Mouse (Mus musculus): ENCODE results near the gene Tedc2. TPM values are rescaled to one million over a fixed set of nuclear protein-coding genes. Genes with fewer than 3 reads are reported as not detected.

Gene Tedc2
- polyA plus RNA-seq, 1 experiment, result 24.5 TPM

DNA sequence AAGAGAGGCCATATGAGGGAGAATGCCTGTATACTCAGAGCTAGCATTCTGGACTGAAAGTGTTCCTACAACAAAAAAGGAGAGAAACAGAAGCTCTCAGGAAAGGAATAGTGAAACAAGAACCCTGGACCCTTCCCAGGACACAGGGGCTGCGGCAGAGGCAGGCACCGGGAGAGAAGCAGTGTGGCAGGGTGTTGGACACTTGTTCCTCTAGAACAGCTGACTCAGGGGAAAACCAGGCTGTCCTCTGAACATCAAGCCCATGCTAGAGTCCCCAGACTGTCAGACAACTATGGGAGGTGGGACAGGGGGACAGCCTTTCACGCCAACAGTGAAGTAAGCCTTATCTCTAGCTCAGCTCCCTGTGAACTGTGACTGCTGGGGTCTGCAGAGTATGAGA, 10.1 kb downstream of the Tedc2 start:
- Histone ChIP-seq H3K36me3 (ENCODE audit: control insufficient read depth, insufficient read depth, low read length, poor library complexity, severe bottlenecking) (peaks cover 4% of the 10 kb centered on the region; the same call in 1 of the 2 replicates), H3K9me3 (replicated peaks; ENCODE audit: control insufficient read depth, insufficient read depth, low read length, poor library complexity, severe bottlenecking) (no peaks in the 10 kb centered on the region), H3K4me3 (ENCODE audit: low read depth, low read length) (no peak overlapping the region), H3K4me1 (ENCODE audit: control insufficient read depth, insufficient read depth, low read length) (peaks cover 3% of the 10 kb centered on the region), H3K9ac (ENCODE audit: low read depth, poor library complexity, severe bottlenecking) (no peak overlapping the region), H3K27ac (ENCODE audit: insufficient read depth, low read length) (no peak overlapping the region), H3K27me3 (ENCODE audit: control insufficient read depth, insufficient read depth, low read length, poor library complexity, severe bottlenecking) (no peaks in the 10 kb centered on the region)
- no peak for TF ChIP-seq CTCF (IDR thresholded peaks at IDR 0.05; ENCODE audit: low read depth, low read length)
- TF ChIP-seq POLR2A (IDR thresholded peaks at IDR 0.05; ENCODE audit: insufficient read depth, low read length), result no peak
- no peak for TF ChIP-seq EP300 (IDR thresholded peaks at IDR 0.05; ENCODE audit: insufficient read depth, low read depth, low read length)

DNA sequence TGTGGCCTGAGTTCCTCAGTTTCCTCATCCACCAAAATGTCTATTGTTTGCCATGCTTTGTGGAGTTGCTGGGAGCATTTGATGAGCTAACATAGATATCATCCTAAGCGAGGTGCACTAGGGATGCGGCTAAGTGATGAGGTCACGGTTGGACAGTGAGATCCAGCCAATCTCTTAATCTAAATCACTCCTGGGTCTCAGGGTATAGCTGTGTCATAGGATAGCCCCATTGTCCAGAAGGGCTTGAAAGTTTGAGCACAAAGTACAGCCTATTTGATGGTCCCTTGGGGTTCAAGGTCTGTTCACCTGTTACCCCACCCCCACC, 10.8 kb downstream of the Tedc2 start:
- H3K9ac ChIP-seq (ENCODE audit: low read depth, poor library complexity, severe bottlenecking), result no peak overlapping the region
- H3K9me3 ChIP-seq (replicated peaks; ENCODE audit: control insufficient read depth, insufficient read depth, low read length, poor library complexity, severe bottlenecking), result no peaks in the 10 kb centered on the region
- no peaks in the 10 kb centered on the region for H3K36me3 ChIP-seq (ENCODE audit: control insufficient read depth, insufficient read depth, low read length, poor library complexity, severe bottlenecking)
- H3K4me3 ChIP-seq (ENCODE audit: low read depth, low read length), result no peak overlapping the region
- H3K27ac ChIP-seq (ENCODE audit: insufficient read depth, low read length), result no peak overlapping the region
- H3K27me3 ChIP-seq (ENCODE audit: control insufficient read depth, insufficient read depth, low read length, poor library complexity, severe bottlenecking), result no peaks in the 10 kb centered on the region
- peaks cover 3% of the 10 kb centered on the region for H3K4me1 ChIP-seq (ENCODE audit: control insufficient read depth, insufficient read depth, low read length)
- TF ChIP-seq POLR2A (IDR thresholded peaks at IDR 0.05; ENCODE audit: insufficient read depth, low read length), result no peak
- TF ChIP-seq CTCF (IDR thresholded peaks at IDR 0.05; ENCODE audit: low read depth, low read length), result no peak
- no peak for TF ChIP-seq EP300 (IDR thresholded peaks at IDR 0.05; ENCODE audit: insufficient read depth, low read depth, low read length)

GRCm38 (mm10) chr17:24209043-24209915, 11.4 kb downstream of the Tedc2 start, which contains the start of gene Ntn3:
Gene Ntn3, minus strand, starts transcription at chr17:24209531.
- no peak within 1 kb of the TSS for H3K27ac ChIP-seq (ENCODE audit: insufficient read depth, low read length)
- TF ChIP-seq EP300 (IDR thresholded peaks at IDR 0.05; ENCODE audit: insufficient read depth, low read depth, low read length) (no peak), CTCF (IDR thresholded peaks at IDR 0.05; ENCODE audit: low read depth, low read length) (no peak), POLR2A (IDR thresholded peaks at IDR 0.05; ENCODE audit: insufficient read depth, low read length) (no peak)
- no peaks in the 10 kb centered on the region for H3K9me3 ChIP-seq (replicated peaks; ENCODE audit: control insufficient read depth, insufficient read depth, low read length, poor library complexity, severe bottlenecking)
- no peaks in the 10 kb centered on the region for H3K36me3 ChIP-seq (ENCODE audit: control insufficient read depth, insufficient read depth, low read length, poor library complexity, severe bottlenecking)
- peaks cover 3% of the 10 kb centered on the region for H3K4me1 ChIP-seq (ENCODE audit: control insufficient read depth, insufficient read depth, low read length)
- peak within 1 kb of the TSS; percentile 40 for H3K4me3 ChIP-seq (ENCODE audit: low read depth, low read length)
- H3K27me3 ChIP-seq (ENCODE audit: control insufficient read depth, insufficient read depth, low read length, poor library complexity, severe bottlenecking), result no peaks in the 10 kb centered on the region
- H3K9ac ChIP-seq (ENCODE audit: low read depth, poor library complexity, severe bottlenecking), result peak within 1 kb of the TSS; percentile 47

DNA sequence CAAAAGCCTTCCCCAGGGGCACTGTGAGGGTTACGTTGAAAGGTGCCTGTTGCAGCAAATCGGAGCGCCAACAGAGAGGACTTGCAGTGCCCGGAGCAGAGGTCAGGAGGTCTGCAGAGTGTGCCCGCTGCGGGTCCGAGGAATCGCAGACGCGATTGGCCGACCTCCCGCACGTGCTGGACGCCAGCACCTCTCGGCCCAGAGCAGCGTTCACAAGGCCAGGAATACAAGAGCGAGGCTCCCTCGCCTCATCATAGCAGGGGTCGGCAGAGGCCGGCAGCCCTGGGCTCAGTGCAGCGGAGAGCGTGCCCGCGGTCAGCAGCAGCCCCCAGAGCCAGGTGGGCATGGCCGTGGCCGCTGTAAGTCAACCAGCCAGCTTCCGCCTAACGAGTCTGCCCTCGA, 12.0 kb downstream of the Tedc2 start:
- TF ChIP-seq CTCF (IDR thresholded peaks at IDR 0.05; ENCODE audit: low read depth, low read length) (no peak), POLR2A (IDR thresholded peaks at IDR 0.05; ENCODE audit: insufficient read depth, low read length) (no peak), EP300 (IDR thresholded peaks at IDR 0.05; ENCODE audit: insufficient read depth, low read depth, low read length) (no peak)
- H3K4me1 ChIP-seq (ENCODE audit: control insufficient read depth, insufficient read depth, low read length), result peaks cover 3% of the 10 kb centered on the region
- peak overlapping the region; percentile 40 for H3K4me3 ChIP-seq (ENCODE audit: low read depth, low read length)
- peak overlapping the region; percentile 47 for H3K9ac ChIP-seq (ENCODE audit: low read depth, poor library complexity, severe bottlenecking)
- H3K36me3 ChIP-seq (ENCODE audit: control insufficient read depth, insufficient read depth, low read length, poor library complexity, severe bottlenecking), result no peaks in the 10 kb centered on the region
- H3K27ac ChIP-seq (ENCODE audit: insufficient read depth, low read length), result no peak overlapping the region
- no peaks in the 10 kb centered on the region for H3K27me3 ChIP-seq (ENCODE audit: control insufficient read depth, insufficient read depth, low read length, poor library complexity, severe bottlenecking)
- no peaks in the 10 kb centered on the region for H3K9me3 ChIP-seq (replicated peaks; ENCODE audit: control insufficient read depth, insufficient read depth, low read length, poor library complexity, severe bottlenecking)

GRCm38 (mm10) chr17:24207768-24208640, 12.6 kb downstream of the Tedc2 start:
- Histone ChIP-seq H3K27me3 (ENCODE audit: control insufficient read depth, insufficient read depth, low read length, poor library complexity, severe bottlenecking) (no peaks in the 10 kb centered on the region), H3K36me3 (ENCODE audit: control insufficient read depth, insufficient read depth, low read length, poor library complexity, severe bottlenecking) (no peaks in the 10 kb centered on the region), H3K4me3 (ENCODE audit: low read depth, low read length) (no peak overlapping the region), H3K27ac (ENCODE audit: insufficient read depth, low read length) (no peak overlapping the region), H3K9ac (ENCODE audit: low read depth, poor library complexity, severe bottlenecking) (peak overlapping the region; percentile 47; the same call in 1 of the 2 replicates), H3K4me1 (ENCODE audit: control insufficient read depth, insufficient read depth, low read length) (peaks cover 3% of the 10 kb centered on the region), H3K9me3 (replicated peaks; ENCODE audit: control insufficient read depth, insufficient read depth, low read length, poor library complexity, severe bottlenecking) (no peaks in the 10 kb centered on the region)
- TF ChIP-seq EP300 (IDR thresholded peaks at IDR 0.05; ENCODE audit: insufficient read depth, low read depth, low read length), result no peak
- no peak for TF ChIP-seq POLR2A (IDR thresholded peaks at IDR 0.05; ENCODE audit: insufficient read depth, low read length)
- TF ChIP-seq CTCF (IDR thresholded peaks at IDR 0.05; ENCODE audit: low read depth, low read length), result no peak
